Mouse (Mus musculus) neural tube, embryonic 11.5 days (tissue): ENCODE results near the gene Bst2. TPM values are rescaled to one million over a fixed set of nuclear protein-coding genes. Genes with fewer than 3 reads are reported as not detected.

Experiments used
- ATAC-seq: fragments of 200-750 bp; cut with Nextera tagmentation; 2 replicates; pipeline ENCODE4 v1.8.0; 2017; ENCODE audit warnings: moderate number of reproducible peaks, mild to moderate bottlenecking, moderate TSS enrichment, moderate library complexity; ENCODE audit not compliant: insufficient read depth, low FRiP score, low TSS enrichment
- DNase-seq: peaks from one replicate; pipeline ENCODE4 v3.0.0-alpha.2; 2015; ENCODE audit warnings: low spot score
- H3K27ac ChIP-seq: fragments of 300-500 bp; sonication (generic); 2 replicates; pipeline ENCODE4 v1.5.1; 2014; ENCODE audit warnings: low read depth, mild to moderate bottlenecking, low read length
- H3K27me3 ChIP-seq: fragments of 300-500 bp; sonication (generic); 2 replicates; pipeline ENCODE4 v1.6.1; 2014; ENCODE audit warnings: mild to moderate bottlenecking, low read length, mixed read lengths; ENCODE audit not compliant: control insufficient read depth, insufficient read depth
- H3K36me3 ChIP-seq: fragments of 300-500 bp; sonication (generic); 2 replicates; pipeline ENCODE4 v1.6.1; 2014; ENCODE audit warnings: mild to moderate bottlenecking, low read length, moderate library complexity, mixed read lengths; ENCODE audit not compliant: control insufficient read depth, insufficient read depth
- H3K4me1 ChIP-seq: fragments of 300-500 bp; sonication (generic); 2 replicates; pipeline ENCODE4 v1.6.1; 2014; ENCODE audit warnings: low read length, mixed read lengths; ENCODE audit not compliant: control insufficient read depth, insufficient read depth
- H3K4me2 ChIP-seq: fragments of 300-500 bp; sonication (generic); 2 replicates; pipeline ENCODE4 v1.6.1; 2014; ENCODE audit warnings: low read depth, mild to moderate bottlenecking, moderate library complexity
- H3K4me3 ChIP-seq: fragments of 300-500 bp; sonication (generic); 2 replicates; pipeline ENCODE4 v1.5.1; 2014; ENCODE audit warnings: low read depth, low read length
- H3K9ac ChIP-seq: fragments of 300-500 bp; sonication (generic); 2 replicates; pipeline ENCODE4 v1.6.1; 2014; ENCODE audit warnings: mild to moderate bottlenecking, low read length
- H3K9me3 ChIP-seq: fragments of 300-500 bp; sonication (generic); 2 replicates; pipeline ENCODE4 v1.6.1; 2016; ENCODE audit warnings: low read length; ENCODE audit not compliant: control insufficient read depth
- WGBS: fragments of 180-500 bp; shearing (Covaris S2); extraction: QIAGEN DNeasy Blood & Tissue Kit; methylation state at CpG from one replicate; pipeline ENCODE4 v1.1.7; 2014; 5-methylcytosine and 5-hydroxymethylcytosine counted together
- polyA plus RNA-seq: library from polyadenylated mRNA; unstranded; fragments of >200 nt; fragmentation: Nextera tagmentation; extraction: Ambion mirVana; gene quantifications from 2 replicates; pipeline ENCODE4 v1.2.1, GENCODE M21; 2014

Bst2 gene
- 3.7 and 4.9 TPM in 2 replicates for polyA plus RNA-seq

GRCm38 (mm10) chr8:71537028-71537867 is at the start of gene Bst2:
TSS of gene Bst2 (minus strand) at chr8:71537456.
- Histone ChIP-seq H3K27ac (no peak within 1 kb of the TSS), H3K4me3 (peak within 1 kb of the TSS; percentile 29), H3K4me1 (no peaks in the 10 kb centered on the region), H3K36me3 (no peaks in the 10 kb centered on the region), H3K4me2 (peak within 1 kb of the TSS; percentile 45), H3K9me3 (no peaks in the 10 kb centered on the region), H3K9ac (peak within 1 kb of the TSS; percentile 31; the same call in 1 of the 2 replicates), H3K27me3 (peaks cover 6% of the 10 kb centered on the region; the same call in 1 of the 2 replicates)
- peak; percentile 39; the same call in 1 of the 2 replicates for ATAC-seq
- DNase-seq: peak; percentile 74
- WGBS: 3% methylated on average over 37 of the region's 37 CpGs

GRCm38 (mm10) chr8:71586891-71587290 is 49.6 kb upstream of the Bst2 start:
- H3K27ac ChIP-seq: no peak overlapping the region
- no peak overlapping the region for H3K9ac ChIP-seq
- no peak overlapping the region for H3K4me3 ChIP-seq
- no peaks in the 10 kb centered on the region for H3K36me3 ChIP-seq
- no peaks in the 10 kb centered on the region for H3K27me3 ChIP-seq
- H3K4me2 ChIP-seq: no peak overlapping the region
- H3K4me1 ChIP-seq: peaks cover 3% of the 10 kb centered on the region; the same call in 1 of the 2 replicates
- DNase-seq: peak; percentile 37
- 75% methylated on average over 2 of the region's 2 CpGs for WGBS
- no peaks in the 10 kb centered on the region for H3K9me3 ChIP-seq
- ATAC-seq: no peak

GRCm38 (mm10) chr8:71580201-71580600 is 42.9 kb upstream of the Bst2 start:
- no peaks in the 10 kb centered on the region for H3K4me1 ChIP-seq
- no peak for ATAC-seq
- no peak overlapping the region for H3K4me3 ChIP-seq
- no peaks in the 10 kb centered on the region for H3K27me3 ChIP-seq
- no peak for DNase-seq
- H3K27ac ChIP-seq: no peak overlapping the region
- H3K4me2 ChIP-seq: no peak overlapping the region
- H3K9ac ChIP-seq: no peak overlapping the region
- WGBS: 35% methylated on average over 9 of the region's 9 CpGs
- no peaks in the 10 kb centered on the region for H3K9me3 ChIP-seq
- no peaks in the 10 kb centered on the region; the same call in 1 of the 2 replicates for H3K36me3 ChIP-seq

- H3K36me3 ChIP-seq: no peaks in the 10 kb centered on the region; the same call in 1 of the 2 replicates
- no peak overlapping the region for H3K9ac ChIP-seq
- H3K4me3 ChIP-seq: no peak overlapping the region
- H3K27ac ChIP-seq: no peak overlapping the region
- DNase-seq (no peak), ATAC-seq (no peak)
- H3K27me3 ChIP-seq: no peaks in the 10 kb centered on the region
- 91% methylated on average over 14 of the region's 14 CpGs for WGBS
- no peak overlapping the region for H3K4me2 ChIP-seq
- no peaks in the 10 kb centered on the region for H3K9me3 ChIP-seq
- H3K4me1 ChIP-seq: no peaks in the 10 kb centered on the region
Measured at GRCm38 (mm10) chr8:71579476-71579875, 42.2 kb upstream of the Bst2 start.

- no peaks in the 10 kb centered on the region; the same call in 1 of the 2 replicates for H3K36me3 ChIP-seq
- DNase-seq (no peak), ATAC-seq (no peak)
- H3K4me3 ChIP-seq: no peak overlapping the region
- H3K9me3 ChIP-seq: no peaks in the 10 kb centered on the region
- WGBS: 83% methylated on average over 1 of the region's 1 CpGs
- no peak overlapping the region for H3K9ac ChIP-seq
- H3K4me2 ChIP-seq: no peak overlapping the region
- no peaks in the 10 kb centered on the region for H3K4me1 ChIP-seq
- H3K27me3 ChIP-seq: no peaks in the 10 kb centered on the region
- H3K27ac ChIP-seq: no peak overlapping the region
Measured at GRCm38 (mm10) chr8:71579009-71579408, 41.8 kb upstream of the Bst2 start.

- Histone ChIP-seq H3K27ac (no peak overlapping the region), H3K9me3 (no peaks in the 10 kb centered on the region), H3K9ac (no peak overlapping the region), H3K4me2 (no peak overlapping the region), H3K4me1 (no peaks in the 10 kb centered on the region), H3K4me3 (no peak overlapping the region), H3K36me3 (no peaks in the 10 kb centered on the region; the same call in 1 of the 2 replicates), H3K27me3 (no peaks in the 10 kb centered on the region)
- no peak for DNase-seq
- ATAC-seq: no peak
- WGBS: 73% methylated on average over 4 of the region's 4 CpGs
Measured at GRCm38 (mm10) chr8:71577856-71578387, 40.7 kb upstream of the Bst2 start.

- 67% methylated on average over 1 of the region's 1 CpGs for WGBS
- Histone ChIP-seq H3K9ac (no peak overlapping the region), H3K36me3 (no peaks in the 10 kb centered on the region), H3K4me3 (no peak overlapping the region), H3K27ac (no peak overlapping the region), H3K9me3 (no peaks in the 10 kb centered on the region), H3K4me1 (peaks cover 9% of the 10 kb centered on the region; the same call in 1 of the 2 replicates), H3K27me3 (no peaks in the 10 kb centered on the region), H3K4me2 (no peak overlapping the region)
- no peak for DNase-seq
- ATAC-seq: no peak
Measured at GRCm38 (mm10) chr8:71575020-71575419, 37.8 kb upstream of the Bst2 start.

GRCm38 (mm10) chr8:71574426-71574825 is 37.2 kb upstream of the Bst2 start:
- WGBS: 80% methylated on average over 7 of the region's 7 CpGs
- DNase-seq (no peak), ATAC-seq (no peak)
- Histone ChIP-seq H3K4me3 (no peak overlapping the region), H3K27me3 (no peaks in the 10 kb centered on the region), H3K36me3 (no peaks in the 10 kb centered on the region), H3K4me1 (peaks cover 9% of the 10 kb centered on the region; the same call in 1 of the 2 replicates), H3K9ac (no peak overlapping the region), H3K4me2 (no peak overlapping the region), H3K27ac (no peak overlapping the region), H3K9me3 (no peaks in the 10 kb centered on the region)
